Mouse (Mus musculus) right cerebral cortex, adult 18-20 months (tissue): ENCODE results near the gene Smox.

ENCODE experiments used
- DNase-seq: peaks from one replicate; pipeline ENCODE4 v3.0.0; 2022; ENCODE audit warnings: mixed read lengths

Gene Smox

DNA sequence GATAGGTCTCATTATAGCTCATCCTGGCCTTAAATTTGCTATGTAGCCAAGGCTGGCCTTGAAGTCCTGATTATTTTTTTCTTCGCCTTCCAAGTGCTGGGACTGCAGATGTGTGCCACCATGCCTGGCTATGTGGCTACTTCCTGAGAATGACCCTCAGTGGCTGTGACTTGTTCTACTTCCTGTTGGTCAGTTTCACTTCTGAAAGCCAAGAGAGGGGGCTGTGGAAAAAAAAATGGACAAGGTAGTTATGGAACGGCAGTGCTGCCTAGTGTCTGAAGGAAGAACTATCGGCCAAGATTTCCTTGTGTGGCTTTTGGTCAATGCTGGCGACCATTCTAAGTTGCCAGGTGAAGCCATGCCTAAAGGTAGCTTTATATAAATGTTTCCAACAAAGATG, 26.3 kb downstream of the Smox start:
- DNase-seq, result no peak

DNA sequence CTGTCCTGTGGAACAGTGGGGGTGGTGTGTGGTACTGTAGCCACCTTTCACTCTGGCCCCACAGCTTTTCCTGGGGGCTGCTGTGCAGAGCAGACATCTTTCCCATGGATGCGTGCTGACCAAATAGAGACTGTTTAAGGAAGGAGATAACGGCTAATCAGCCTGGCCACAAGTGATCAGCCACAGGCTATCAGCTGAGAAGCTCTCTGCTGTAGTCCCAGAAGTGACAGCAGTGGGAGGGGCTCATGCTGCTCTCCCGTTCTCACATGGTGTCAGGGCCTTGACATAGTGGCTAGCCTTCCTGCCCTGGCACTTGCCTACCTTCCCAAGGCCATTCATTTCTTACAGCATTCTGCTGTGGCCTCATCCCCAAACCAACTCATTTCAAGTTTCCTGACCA, 27.5 kb downstream of the Smox start:
- DNase-seq, result no peak

DNA sequence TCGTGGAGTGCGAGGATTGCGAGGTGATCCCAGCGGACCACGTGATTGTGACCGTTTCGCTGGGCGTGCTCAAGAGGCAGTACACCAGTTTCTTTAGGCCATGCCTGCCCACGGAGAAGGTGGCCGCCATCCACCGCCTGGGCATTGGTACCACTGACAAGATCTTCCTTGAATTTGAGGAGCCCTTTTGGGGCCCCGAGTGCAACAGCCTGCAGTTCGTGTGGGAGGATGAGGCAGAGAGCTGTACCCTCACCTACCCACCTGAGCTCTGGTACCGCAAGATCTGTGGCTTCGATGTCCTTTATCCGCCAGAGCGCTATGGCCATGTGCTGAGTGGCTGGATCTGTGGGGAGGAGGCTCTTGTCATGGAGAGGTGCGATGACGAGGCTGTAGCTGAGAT, 29.4 kb downstream of the Smox start:
- DNase-seq, result no peak

DNA sequence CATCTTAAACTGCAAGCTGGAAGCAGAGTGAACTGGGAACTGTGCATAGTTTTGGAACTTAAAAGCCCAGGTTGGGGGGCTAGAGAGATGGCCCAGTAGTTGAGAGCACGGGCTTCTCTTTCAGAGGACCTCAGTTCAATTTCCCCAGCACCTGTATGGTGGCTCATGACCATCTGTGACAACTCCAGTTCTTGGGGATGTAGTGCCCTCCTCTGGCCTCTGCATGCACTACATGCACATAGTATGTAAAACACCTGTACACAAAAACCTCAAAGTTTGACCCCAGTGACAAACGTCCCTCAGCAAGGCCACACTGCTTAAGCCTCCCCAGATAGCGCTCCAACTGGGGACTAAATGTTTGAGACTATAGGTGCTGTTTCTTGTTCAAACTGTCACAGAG, 35.8 kb downstream of the Smox start:
- DNase-seq, result no peak

DNA sequence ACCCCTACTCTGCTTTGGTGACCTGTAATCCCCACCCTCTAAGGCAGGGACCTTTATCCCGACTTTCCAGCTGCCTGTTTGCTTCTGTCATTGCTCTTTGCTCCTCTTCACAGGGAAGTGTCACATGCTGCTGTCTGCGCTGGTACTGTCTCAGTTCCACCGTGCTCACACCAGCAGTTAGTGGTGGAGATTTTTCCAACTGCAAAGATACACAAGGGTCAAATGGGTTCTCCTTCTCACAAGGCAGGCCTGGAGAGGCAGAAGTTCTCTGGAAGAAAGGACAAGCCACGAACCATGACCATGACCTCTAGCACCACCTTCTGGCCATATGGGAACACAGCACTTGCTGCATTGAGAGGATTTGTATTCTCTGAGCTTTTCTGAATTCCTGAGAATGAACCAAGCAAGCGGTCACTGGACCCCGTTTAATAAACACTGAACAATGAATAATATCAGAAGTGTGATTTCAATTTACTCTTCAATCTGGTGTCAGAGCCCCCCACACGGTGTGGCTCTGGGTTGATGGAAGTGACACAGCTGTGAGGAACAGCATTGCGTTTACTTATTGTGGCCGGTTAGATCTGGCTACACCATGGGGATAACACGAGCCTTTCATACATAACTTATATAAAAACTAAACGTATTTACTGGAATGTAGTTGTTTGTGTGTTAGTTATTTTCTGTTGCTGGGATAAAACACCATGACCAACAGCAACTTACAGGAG, 38.8 kb downstream of the Smox start:
- DNase-seq, result peak; percentile 58

DNA sequence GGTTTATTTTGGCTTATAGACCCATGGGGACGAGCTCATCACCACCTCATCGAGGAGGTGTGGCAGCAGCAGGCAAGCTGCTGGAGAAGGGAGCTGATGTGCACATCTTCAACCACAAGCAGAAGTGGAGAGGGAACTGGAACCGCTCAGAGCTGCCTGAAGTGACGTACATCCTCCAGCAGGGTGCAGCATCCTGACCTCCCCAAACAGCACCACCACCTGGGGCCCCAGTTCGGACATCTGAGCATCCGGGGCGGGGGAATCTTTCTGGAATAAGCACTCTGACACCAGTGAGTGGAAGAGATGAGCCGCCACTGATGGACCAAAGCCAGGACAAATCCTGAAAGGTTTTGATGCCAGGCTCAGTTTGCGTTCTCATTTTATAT, 39.3 kb downstream of the Smox start:
- DNase-seq, result peak; percentile 54

DNA sequence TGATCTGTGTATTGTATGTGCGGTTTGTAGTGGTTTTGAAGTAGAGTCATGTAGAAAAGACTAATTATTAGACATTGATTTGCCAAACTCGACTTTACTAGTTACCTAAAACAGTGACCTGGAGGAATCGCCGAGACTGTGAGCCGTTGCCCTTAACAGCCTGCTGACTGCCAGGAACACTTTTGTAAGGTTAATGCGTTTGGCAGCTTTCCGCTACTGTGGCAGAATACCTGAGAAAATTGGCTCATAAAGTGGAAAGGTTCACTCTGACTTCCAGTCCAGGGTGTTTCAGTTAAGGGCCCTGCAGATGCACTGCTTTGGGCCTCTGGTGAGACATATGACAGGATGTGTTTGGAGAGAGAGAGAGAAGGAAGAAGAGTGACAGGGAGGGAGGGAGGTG, 40.0 kb downstream of the Smox start:
- DNase-seq, result no peak

DNA sequence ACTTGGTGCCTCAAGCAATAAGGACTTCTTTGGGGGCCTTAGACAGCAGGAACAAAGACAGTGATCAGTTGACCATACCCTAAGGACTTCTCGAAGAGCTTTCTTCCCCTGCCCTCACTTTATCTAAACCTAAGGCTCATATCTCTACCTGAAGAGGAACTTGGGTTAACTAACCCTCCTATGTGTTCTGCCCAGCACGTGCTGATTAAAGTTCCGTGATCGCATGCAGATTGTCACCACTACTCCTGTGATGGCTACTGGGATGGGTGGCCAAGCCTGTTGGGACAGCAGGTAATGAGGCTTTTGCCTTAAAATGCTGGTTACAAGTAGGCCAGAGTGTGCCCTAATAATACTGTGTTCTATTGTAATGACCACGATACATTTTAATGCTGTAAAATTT, 43.9 kb downstream of the Smox start:
- no peak for DNase-seq

DNA sequence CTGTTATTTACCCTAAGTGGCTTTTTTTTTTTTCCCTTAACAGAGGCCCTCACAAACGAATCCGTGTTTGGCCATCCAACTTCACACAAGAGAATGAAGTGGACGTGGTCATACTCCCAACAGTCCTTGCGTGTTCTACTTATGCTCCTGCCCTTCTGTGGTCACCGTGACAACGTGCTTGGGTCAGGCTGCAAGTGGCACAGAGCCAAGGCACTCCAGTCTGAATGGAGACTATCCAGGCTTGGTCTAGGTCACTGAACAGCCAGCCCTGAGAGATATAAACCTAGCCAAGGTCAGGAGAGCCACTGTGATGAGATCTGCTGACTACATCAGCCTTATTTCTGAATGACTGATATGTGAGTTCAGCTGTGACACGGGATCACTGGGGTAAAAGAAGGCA, 47.0 kb downstream of the Smox start:
- no peak for DNase-seq

DNA sequence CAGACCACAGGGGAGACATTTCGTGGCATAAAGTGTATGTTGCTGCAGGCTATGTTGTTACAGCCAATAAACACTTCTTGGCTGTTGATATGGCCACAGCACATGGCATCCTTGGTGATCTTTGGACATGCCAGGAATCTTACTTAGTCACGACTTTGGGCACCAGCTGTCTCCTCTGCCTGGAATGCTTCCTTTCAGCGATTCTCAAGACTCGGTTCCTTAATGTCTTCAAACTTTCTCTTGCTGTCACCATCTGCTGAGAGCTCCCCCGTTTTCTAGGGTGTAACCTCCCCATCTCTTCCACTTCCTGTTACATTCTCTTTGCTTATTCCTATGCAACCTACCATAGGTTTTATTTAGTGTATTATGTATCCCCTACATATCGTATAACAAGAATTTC, 48.5 kb downstream of the Smox start:
- peak; percentile 33 for DNase-seq

DNA sequence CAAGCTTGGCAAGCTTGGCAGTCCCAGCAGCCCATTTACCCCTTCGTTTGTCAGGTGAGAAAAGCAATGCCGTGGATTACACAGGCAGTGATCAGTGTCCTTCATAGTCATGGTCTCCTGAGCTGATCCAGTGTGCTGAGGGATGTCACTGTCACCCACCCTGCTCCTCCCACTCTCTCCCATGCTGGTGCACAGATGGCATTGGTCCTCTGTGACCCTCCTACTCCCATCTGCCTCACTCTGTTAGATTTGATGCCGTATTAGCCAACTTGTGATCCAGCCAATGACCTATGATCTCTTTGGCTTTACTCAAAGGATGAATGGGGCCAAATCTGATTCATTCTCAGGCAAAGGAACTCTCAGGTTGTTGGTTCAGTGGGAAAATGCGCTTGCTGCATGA, 50.4 kb downstream of the Smox start:
- DNase-seq, result no peak

DNA sequence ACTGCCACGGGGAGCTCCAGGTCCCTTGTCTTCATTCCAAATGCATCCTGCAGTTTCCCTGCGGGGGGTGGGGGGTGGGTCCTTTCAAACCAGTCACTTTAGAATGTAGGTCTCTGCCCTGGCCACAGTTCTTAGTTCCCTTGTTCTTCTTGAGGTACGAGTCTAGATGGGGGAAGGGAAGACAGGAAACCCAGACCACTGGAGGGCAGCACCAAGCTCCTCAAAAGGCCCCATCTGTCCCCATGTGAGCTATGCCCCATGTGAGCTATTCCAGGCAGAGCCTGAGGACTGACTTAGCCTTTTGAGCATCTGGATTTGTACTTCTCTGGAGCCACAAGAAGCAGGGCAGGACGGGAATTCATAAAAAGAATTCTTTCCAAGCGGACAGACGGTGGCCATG, 51.2 kb downstream of the Smox start:
- no peak for DNase-seq

DNA sequence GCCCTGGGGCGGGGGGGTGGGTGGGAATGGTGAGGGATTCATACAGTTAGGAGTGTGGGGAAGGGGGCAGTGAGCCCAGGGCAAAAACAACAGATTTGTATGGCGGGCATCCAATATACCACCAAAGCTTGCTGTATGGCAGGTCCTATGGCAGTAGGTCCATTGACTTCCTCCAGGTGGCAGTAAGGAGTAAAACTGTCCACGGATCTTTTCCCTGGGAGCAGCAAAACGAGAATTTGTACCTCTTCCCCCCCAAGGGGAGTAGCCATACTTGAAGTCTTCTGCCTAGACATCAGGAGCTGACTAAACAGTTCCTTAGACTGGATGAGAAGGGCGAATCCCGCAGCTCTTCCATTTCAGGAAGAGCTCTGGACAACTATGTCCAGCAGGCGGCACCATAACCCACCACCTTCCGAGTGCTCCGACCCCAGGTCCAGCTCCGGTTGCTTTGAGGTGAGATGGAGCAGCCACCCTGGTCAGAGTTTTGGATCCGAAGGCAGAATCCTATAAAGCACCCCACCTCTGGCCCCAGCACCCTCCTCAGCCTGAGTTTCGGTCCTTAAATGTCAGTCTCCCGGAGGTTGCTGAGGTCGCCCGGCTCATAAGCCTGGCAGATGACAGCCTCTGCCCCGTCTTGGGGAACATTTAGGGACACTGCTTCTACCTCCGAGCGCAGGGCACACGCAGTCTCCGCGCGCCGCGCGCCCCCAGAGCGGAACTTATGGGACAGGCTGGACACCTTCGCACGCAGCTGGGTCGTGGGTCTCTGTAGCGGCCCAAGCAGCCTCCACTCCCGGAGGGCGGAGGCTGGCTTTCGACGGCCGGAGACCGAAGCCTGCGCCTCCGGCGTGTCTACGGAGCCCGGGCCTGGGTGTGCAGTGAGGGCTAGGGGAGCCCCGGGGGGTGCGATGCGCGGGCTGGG, 54.4 kb downstream of the Smox start:
- DNase-seq, result peak; percentile 54

DNA sequence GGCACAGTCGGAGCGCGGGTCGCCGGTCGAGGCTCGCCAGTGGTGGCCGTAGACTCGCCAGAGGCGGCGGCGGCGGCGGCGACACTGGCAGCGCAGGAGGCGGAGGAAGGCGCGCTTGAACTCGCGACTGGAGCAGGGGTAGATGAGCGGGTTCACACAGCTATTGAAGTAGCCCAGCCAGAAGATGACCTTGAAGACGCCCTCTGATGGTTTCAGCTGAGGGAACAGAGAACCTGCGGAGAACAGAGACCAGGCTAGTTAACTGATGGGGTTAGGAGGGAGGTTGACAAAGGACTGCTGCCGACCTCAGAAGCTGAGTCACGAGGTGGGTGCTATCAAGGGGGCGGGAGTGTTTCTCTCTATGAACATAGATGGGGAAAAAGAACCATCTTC, 55.0 kb downstream of the Smox start:
- no peak for DNase-seq

DNA sequence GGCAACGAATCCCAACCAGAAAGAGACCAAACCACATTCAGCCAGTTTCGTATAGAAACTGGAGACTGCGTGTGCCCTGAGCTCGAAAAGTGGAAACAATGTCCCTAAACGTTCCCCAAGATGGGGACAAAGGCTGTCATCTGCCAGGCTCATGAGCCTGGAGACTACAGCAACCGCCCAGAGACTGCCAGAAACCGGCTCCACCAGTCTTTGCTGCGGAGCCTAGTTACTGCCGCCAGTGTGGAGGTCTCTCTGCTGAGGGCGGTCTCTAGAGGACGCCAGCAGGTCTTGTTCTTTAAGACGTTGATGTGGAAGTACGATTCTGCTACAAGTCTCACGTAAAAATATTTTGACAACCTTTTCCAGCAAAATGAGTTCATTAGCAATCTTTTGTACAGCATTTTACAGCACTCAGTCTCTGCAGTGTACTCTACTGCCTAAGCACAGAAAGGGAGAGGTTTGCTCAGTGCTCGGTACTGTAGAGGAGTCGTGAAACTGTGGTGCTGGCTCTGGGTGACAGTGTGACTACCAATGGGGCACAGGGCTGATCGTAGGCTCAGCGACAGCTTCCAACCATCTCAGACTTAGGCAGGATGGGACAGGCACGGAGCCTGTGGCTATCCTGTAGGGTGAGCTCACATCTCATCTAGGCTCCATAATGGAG, 55.6 kb downstream of the Smox start:
- DNase-seq, result no peak

DNA sequence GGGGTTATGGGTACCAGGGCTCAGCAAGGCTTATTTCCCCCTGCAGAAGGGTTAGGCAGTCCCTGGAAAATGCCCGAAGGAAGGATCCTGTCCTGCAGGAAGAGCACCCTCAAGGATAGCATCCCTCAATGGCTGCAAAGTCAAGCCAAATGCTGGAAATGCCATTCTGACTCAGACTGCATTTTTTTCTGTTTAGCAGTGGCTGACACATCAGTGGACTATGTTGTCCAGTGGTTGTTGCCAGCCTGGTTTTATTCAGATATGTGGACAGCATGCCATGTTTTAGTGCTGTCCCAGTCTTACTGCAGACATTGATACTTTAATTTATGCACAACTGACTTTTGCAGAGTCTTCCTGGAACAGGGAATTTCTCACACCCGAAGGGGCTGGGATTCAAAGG, 57.0 kb downstream of the Smox start:
- DNase-seq, result no peak

DNA sequence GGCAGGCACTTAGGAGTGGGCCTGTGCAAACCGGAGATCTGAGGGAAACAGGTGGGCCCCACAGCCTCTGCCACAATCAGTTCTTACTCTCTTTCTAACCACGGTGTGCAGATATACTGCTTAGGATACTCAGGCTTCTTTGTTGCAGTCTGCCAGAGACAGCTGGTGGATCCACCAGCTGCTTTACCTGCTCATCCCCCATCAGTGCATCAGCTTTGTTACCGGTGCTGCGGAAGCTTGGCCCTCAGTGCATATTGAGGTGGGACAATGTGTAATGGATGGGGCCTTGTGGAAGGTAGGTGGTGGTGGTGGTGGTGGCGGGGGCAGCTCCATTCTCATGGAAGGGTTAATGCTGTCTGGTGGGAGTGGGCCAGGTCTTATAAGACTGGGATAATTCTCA, 57.8 kb downstream of the Smox start:
- DNase-seq, result no peak

DNA sequence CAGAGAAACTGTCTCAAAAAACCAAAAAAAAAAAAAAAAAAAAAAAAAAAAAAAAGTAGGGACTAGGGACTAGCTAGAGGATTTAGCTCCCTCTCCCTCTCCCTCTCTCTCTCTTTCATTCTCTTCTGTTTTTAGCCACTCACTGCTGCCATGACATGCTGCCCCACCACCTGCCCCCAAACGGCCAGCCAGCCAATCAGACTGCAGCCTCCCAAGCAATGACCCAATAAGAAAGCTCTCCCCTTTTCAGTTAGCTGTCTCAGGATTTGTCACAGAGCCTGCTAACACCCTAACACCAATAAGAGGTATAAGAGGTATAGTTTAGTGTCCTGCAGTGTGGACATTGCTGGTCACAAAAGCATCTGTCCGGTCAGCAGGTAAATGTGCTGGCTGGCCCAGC, 59.2 kb downstream of the Smox start:
- DNase-seq, result no peak

DNA sequence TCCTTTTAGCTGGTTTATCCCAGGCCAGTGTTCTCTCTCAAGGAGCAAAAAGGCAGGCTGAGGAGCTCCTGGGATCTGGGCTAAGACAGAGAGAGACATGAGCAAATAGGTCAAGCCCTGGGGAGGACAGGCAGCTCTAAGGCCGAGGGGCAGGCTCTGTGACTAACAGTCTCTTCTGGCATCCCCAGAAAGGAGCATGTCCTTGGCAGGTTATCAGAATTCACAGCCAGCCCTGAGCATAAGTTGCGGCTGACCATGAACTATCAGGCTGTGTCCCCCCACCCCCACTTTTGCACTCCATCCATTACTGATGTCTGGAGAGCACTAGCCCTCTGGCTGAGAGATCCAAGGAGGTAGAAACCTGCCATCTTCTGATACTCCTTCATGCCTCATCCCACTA, 59.6 kb downstream of the Smox start:
- no peak for DNase-seq

DNA sequence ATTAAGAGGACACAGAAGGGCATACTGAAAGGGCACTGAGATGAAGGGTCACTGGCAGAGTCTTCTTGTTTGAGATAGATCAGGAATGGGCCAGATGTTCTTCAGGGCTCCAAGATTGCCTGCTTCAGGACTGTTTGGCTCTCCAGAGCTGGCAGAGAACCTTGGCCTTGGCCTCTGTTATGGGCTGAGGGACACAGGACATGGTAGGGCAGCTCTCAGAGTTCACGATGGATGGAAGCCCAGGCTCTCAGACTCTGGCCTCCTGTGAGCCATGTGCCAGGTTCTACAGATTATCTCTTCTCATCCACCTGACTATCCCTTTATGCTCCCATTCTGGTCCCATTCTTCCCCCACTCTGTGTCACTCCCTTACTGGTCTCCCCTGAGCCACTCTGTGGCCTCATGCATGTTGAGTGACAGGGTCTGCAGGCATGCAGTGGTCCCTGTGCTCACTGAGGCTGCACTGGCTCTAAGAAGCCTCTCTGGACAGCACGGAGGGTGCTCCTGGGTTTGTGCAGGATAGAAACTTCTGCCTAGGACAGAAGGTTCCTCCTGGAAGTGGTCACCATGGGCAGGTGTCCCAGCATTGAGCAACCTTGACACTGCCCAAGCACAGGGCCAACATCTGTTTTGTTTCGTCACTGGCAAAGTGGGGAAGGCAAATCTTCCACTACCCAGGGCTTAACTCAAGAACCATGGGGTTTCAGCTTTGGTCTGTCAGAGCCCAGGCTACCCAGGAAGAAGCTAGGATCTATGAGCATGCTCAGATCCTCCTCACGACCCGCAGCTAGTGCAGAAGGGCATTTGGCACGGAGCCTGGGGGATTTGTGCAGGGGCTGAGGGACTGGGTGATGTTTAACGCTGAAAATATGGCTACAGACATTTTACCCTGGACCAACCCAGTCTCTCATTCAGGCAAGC, 60.7 kb downstream of the Smox start:
- no peak for DNase-seq

DNA sequence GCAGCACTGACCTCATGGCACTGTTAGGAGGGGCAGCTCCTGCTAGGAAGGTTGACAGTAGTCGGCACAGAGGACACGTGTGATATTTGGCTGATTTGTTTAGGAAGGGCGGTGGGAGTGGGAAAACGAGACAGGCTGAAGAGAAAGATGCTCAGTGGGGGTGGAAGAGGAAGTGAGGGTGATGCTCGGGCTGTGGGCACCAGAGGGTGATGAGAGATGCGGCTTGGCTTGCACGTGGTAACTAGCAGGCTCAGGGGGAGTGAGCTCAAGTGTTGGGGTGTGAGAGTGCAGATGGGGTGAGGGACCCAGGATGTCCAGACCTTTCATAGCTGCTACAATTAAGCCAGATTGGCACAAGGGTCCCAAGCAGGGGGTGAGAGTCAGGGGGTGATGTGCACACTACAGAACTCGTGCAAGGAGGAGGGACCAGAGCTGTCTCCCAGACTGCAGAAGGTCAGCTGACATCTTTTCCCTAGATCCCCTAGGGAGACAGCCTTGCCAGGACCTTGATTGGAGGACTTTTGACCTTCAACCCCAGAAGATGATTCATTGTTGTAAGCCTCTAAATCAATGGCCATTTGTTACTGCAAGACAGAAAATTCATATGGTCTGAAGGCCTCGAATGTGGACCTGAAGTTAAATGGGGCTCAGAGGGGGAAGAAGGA, 61.6 kb downstream of the Smox start:
- DNase-seq, result no peak

DNA sequence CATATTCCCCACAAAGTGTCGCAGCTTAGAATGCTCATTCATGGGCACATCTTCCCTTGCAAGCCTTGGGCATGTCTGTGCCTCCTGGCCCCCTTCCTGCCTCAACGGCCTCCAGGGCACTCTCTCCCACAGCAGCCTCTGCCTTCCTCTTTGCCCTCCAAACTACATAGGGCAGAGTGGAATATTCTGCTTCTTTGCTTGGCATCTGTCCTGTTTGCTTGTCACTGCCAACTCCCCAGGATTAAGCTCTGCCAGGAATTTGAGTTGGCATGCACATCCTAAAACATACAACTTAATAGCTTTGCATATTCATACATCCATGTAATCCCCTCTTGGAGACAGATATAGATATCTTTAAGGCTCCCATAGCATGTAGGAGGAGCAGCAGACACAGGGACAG, 66.6 kb downstream of the Smox start:
- DNase-seq, result no peak
